Mouse (Mus musculus) gastrocnemius, postnatal 25 days (tissue): ENCODE measurements around the gene Yif1b. TPM values are rescaled to one million over a fixed set of nuclear protein-coding genes. Genes with fewer than 3 reads are reported as not detected.
"Not testable (repeated sequence)": the region's sequence is repeated elsewhere in the genome, so short reads cannot be mapped to it uniquely, and the experiment has no call there.

ENCODE experiments used
- DNase-seq: peaks from one replicate; pipeline ENCODE4 v3.0.0; 2022
- total RNA-seq, 2 experiments: library from RNA; stranded (reverse); gene quantifications; 1 replicate in 1 of 2; 2 replicates in 1 of 2; pipeline ENCODE4 v1.2.3; 2021

The Yif1b gene
- total RNA-seq, 2 experiments from 2014 or later: 44.8 to 47.6 TPM

DNA sequence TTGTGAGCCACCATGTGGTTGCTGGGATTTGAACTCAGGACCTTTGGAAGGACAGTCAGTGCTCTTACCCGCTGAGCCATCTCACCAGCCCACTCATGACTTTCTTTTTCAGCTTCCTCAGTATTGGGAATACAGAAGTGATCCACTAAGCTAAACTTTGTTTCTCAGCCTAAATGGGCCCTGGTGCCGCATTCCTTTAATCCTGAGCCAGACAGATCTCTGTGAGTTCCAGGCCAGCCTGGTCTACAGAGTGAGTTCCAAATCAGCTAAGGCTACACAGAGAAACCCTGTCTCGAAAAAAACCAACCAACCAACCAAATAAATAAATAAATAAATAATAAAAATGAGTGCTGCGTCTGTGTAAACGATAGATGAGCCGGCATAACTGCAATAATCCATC lies 533 bp upstream of the Yif1b start:
- DNase-seq: not testable (repeated sequence)

DNA sequence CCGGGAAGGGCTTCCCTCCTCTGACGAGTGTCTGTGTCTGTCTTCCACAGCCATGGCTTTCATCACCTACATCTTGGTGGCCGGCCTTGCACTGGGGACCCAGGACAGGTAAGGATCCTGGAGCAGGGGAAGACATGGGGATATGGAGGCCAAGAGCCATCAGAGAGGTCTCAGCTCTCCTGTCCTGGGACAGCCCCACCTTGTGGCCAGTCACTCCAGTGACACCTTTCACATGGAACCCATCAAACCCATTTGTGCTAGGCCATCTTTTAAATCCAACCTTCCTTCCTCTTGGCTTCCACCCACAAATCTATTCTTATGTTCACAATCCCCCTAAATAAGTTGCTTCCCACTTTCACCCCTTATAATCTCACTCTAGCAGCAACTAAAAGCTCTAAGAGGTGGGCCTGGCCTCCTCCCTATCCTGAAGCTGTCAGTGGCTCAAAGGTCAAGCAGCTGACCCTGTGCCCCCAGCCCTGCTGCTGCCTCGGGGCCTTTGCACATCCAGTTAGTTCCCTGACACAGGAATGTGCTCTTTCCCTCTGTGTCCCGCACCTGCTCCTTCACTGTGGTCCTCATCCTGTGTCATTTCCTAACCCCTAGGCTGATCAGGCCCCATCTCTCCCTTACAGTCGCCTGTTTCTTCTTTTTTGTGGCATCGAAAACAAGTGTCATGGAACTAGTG lies 6.7 kb downstream of the Yif1b start:
- no peak for DNase-seq

DNA sequence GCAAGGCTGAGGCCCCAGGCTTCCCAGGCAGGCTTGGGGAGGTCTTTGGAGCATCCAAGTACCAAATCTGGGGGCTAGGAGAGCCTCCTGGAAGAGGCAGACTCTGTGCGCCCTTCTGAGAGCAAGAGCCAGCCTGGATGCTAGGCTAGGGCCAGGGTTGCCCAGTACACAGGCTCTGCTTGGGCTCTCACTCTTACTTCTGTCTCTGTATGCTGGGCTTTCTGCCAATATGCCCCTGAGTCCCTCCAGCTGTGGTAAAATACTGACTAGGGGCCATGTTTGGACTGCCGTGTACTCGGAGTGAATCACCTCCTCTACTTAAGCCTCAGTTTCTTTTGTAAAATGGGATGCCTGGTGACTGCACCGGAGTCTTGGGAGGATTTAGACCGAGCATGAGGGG lies 7.9 kb downstream of the Yif1b start:
- DNase-seq: no peak

DNA sequence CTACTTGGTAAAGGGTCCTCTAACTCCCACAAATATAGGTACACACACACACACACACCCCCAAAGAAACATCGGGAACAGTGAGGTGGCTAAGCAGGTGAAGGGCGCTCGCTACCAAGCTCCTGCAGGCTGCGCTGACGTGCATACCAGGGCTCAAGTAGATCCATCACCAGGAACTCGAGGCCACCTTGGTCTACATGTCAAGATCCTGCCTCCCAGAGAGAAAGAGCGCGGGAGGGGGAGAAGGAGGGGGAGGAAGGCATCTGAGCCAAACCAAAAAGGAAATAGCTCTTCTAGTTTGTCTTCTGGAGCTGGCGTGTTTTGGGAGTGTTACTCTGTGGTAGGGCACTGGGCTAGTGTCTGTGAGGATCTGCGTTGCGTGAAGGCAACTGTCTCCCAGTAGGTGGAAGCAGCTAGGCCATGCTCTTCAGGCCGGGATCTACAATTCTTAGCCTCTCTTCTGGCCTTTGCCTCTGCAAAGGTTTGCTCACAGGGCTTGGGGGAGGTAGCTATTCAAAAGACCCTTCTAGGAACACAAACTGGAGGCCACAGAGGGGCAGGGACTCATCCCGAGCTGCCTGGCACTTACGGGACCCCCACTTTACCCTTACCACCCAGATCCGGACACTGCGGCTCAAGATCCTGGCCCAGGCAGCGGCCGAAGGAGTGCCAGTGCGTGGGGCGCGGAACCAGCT lies 8.6 kb downstream of the Yif1b start:
- DNase-seq: no peak

DNA sequence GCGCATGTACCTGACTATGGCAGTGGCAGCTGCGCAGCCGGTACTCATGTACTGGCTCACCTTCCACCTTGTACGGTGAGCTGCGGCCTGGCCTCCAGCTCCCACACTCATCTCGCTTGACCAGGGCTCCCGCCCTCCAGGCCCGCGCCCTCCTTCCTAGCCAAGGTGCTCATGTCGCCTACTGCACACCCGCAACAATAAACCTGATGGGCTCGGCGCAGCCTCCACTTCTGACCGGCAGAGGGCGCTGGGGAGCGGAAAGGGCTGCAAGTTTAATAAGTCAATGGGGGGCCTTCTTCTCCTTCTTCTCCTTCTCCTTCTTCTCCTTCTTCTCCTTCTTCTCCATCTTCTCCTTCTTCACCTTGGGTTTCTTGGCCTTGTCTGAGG lies 9.2 kb downstream of the Yif1b start:
- DNase-seq: peak; percentile 62

DNA sequence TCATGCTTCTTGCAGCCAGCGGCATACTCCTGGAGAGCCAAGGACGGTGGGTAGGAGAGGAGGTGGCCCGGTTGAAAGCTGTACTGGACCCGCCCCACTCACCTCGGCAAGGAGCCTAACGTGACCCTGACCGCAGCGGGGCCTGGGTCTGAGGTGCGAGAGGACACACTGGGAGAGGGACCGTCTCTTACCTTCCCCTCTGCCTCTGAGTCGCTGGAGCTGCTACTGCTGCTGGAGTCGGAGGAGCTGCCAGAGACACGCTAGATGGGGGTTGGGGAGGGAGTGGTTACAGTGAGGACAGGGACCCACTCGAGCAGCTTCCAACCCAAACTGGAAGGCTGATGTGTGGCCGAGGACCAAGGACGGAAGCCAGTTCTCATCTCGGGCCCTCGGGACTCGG lies 9.6 kb downstream of the Yif1b start:
- DNase-seq: no peak

DNA sequence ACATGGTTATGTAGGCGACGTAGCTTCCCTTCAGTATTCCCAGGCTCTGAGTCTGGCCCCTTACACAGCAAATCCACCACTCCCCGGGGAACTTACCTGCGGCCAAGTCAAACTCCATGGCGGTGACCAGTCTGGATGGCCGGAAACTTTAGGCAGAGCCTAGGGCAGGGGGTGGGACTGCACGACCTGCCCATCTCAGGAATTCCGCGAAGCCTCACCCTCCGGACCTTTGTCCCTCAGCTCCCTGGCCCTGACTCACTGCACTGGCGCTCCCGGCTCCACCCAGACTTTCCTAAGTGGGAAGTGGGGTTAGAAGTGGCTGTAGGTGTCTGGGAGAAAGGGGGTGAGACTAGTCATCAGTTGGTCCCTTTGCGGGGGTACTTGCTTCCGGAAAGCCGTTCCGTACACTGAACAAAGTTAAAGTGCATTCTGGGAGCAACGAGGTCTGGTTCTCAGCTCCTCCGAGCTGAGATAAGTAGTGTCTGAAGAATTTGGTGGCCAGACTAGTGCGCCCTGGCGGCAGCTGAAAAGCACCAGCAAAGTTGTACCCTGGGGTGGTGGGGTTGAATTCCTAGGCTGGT lies 10.2 kb downstream of the Yif1b start, which contains the start of gene 2200002D01Rik:
2200002D01Rik (minus strand) TSS at position 206 of the 581 bp plus-strand sequence.
- DNase-seq: no peak

DNA sequence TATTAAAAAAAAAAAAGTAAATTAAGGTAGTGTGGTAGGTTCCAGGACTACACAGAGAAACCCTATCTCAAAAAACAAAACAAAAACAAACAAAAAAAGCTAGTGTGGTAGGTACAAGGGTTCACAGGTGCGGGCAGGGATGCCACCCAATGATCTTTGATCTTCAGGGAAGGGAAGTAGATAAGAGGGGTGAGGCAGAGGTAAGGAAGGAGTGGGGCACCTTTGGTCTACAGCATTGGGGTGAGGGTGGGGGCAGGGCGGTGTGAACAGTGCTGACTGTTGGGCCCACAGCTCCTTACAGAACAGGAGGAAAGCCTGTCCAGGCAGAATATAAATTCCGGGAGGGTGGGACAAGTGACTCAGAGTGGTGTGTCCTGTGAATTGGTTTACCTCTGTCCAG lies 13.0 kb downstream of the Yif1b start:
- no peak for DNase-seq

DNA sequence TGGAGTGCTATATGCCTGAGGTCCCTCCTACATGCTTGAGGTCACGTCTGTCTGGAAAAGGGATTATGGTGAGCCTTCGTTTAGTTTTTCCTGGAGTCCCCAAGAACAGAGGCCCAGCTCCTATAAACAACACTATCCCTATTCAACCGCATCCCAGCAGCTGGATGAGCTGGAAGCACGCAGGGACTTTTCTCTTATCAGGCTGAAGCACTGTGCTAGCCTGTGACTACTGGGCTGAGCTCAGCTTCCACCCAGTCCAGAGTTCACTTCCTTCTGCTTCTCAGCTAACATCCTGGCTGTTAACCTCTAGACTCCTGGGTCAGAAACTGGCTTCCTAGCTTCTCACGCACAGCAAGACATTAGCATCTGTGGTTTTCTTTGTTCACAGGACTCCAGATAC lies 15.7 kb downstream of the Yif1b start:
- DNase-seq: no peak

DNA sequence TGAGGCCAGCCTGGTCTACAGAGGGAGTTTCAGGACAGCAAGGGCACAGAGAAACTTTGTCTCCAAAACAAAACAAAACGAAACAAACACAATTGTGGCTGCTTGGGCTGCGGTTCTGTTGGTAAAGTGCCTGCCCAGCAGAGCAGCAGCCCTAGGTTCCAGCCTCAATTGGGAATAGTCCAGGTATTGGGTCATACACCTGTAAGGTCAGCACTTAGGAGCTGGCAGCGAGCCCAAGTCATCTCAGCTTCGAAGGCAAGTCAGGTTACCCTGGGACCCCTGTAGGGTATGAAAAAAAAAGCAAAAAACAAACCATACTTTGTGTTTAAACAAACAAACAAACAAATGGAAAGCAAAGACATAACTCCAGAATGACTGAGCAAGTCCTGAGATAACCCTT lies 17.7 kb downstream of the Yif1b start:
- DNase-seq: no peak

DNA sequence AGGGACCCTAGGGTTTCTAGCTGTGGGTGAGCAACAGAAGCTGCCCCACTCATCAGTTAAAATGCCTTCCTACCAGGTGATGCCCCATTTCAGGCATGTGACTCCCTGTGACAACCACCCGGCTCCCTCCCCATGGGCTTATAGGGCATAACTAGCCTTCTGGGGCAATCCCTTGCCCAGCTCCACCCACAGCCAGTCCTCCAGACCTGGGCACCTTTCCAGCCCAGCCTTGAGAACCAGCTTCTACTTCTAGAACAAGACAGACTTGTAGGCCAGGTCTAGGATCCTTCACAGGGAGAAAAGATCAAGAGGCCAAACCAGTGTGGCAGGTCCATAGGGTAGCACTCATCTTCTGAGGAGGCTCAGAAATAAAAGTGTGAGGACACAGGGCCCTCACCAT lies 19.2 kb downstream of the Yif1b start:
- no peak for DNase-seq

DNA sequence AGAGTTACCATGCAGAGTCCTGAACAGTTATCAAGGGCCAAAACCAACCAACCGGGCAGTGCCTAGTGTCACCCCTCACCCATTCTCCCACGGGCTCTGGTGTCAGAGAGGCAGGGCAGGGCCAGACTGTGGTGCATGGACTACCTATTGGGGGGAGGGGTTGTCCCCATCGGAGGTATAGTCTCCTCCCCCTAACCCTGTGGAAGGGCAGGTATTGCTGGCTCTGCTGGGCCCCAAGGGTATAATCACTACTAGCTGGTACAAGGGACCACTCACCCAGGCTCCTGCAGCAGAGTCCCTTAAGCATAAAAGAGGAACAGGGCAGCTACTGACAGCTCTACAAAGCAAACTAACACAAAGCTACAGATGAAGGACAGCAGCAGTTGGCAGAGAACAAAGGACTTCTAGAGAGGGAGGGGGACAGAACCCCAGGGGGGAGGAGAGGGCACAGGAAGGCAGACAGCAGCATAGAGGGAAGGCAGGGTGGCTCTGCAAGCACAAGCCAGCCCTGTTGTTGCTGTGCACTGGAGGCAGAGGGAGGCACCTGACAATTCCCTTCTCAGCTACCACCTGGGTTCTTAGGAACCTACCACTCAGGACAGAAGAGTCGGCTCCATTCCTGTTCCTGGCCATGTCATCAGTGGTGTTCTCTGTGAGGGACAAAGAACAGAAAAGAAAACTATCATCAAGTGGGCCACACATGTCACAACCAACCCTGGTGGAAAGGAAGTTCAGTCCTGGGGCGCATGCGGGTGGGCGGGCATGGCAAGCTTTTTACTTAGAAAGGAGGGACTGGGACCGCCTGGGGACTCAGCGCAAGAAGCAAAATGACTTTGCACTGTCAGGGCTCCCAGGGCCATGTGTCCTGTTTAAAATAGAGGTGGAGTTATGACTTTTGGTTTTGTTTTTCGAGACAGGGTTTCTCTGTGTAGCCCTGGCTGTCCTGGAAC lies 21.9 kb downstream of the Yif1b start:
- DNase-seq: no peak

DNA sequence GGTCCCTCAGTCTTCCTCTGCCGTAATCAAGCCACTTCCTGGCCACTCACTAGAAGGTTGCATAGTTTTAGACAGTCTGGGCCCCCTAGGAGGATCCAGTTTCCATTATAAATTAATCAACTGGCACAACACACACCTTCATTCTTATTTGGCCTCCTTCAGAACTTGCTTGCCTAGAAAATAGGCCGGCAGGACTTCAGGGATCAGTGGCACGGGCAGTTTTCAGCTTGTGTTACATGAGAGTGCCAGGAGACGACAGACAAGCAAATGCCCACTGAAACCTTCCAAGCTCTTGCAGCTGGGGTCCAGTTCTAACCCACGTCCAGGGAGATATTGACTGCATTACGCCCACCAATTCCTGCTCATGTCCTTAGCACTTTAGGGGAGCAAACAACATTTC lies 24.0 kb downstream of the Yif1b start:
- no peak for DNase-seq

DNA sequence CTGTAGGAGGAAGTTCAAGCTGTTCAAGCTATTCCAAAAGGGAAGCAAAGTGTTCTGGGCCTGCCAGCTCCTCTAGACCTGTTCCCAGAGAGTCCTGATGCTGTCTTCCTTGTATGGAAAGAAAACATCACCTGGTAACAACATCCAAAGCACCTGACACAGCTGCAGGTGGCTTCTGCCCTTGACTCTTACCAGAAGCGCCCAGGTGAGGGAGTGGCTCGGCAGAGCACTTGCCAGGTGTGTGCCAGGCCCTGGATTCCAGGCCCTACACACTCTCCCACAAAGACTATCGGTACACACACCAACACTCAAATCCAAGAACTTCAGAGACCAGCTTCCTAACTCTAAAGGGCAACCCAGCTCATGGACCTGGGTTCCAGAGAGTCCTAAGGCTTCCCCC lies 25.7 kb downstream of the Yif1b start:
- DNase-seq: no peak

DNA sequence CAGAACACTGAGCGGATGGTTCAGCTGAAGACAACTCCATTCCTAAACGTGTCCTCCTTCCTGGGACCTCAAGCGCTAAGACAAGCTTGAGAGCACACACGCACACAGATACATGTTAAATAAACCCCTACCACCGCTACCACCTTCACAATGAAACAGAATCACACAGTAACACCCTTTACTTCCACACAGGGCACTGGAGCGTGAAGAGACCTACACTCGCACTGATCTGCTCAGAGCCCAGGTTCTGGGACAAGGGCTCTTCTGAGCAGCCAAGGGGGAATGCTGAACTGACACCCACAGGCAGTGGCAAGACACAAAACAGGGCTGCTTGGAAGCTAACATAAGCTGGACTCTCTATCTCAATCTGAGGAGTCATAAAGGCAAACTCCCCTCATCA lies 27.5 kb downstream of the Yif1b start:
- DNase-seq: no peak

DNA sequence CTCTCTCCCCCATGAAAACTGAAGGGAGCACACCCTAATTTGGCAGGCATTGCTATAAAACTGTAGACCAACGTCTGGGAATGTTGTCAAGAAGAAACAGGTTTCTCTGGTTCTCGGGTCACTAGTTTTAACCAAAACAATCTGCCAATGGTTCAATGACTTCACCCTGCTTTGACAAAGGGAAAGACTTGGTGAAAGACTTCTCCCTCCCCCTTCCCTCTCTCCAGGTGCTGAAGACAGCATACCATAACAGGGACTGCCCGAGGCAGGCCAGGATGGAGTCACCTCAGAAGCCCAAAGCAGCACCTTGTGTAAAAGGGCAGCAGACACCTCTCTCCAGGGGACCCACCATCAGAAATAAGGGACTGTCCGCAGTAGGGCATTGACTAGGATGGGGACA lies 28.8 kb downstream of the Yif1b start:
- no peak for DNase-seq

DNA sequence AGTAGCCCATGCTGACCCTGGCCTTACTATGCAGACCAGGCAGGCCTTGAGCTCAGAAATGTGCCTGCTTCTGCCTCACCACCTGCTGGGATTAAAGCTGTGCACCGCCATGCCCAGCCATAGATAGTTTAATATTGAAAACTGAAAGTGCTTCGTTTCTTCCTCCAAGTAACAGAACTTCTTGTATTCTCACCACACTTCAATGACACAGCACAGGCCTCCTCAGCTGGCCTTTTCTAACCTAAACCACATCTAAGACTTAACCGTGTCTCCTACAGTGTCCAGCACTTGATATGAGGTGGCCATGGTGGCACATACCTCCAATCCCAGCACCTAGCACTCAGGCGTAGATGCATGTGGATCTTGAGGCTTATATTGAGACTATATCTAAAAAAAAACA lies 32.3 kb downstream of the Yif1b start:
- no peak for DNase-seq

DNA sequence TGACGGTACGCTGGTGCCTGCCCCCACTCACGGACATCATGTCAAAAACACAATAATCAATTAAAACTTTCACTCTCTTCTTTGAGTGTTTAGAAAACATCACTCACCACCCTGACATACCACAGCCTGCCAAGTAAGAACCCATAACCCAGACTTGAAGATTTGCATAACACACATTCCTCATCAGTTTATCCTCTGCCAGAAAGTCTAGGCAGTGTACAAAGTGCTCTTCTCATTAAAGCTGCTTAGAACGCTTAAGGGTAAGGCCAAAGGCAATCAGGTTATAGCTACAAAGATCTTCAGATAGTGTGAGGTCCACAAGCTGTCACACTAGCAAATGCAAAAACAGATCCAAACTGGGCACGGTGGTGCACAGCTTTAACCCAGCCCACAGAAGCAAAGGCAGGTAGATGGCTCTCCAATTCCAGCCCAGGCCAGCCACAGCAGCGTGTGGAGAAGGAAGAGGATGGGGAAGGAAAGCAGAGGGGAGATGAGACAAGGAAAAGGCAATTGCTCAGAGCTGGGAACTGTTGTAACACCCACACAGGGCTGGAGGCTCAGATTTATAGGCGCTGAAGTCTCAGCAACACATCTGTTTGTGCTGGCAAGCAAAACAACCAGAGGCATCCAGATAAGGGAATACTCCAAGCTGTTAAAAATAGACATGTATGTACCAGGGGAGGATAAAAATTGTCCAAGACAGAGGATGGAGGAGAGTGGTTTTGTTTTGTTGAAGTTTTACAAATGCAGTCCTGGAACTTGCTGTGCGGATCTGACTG lies 33.7 kb downstream of the Yif1b start:
- no peak for DNase-seq

DNA sequence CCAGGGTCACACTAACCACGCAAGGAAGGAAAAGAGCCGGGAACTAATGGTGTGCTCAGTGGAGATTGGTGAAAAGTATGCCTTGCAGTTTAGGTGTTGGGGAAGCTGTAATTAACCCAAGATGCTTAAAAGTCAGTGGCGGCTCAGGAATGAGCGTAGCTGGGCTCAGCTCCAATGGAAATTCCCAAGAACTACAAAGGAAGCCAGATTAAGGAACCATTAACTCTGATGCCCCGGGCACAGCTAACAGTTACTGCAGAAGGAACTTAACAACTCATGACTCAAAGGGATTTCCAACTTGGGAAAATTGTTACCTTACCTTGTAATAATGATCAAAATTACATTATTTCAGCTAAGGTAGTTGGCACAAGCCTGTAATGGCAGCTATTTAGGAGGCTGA lies 38.6 kb downstream of the Yif1b start:
- no peak for DNase-seq

DNA sequence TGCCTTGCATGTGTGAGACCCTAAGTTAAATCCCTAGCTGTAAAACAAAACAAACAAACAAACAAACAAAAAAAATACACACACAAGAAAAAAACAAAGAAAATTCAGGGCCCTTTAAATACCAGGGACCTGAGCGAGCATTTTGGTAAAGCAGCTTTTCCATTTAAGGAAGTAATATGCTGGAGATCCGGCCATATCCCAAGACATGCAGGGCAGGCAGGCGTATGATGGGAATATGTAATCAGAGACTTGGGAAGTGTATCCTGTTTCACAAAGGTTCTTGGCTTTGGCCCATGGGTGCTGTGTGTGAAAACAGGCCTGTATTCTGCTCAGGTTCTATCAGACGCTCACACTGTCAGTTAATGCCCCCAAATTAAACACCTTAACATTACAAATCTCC lies 39.4 kb downstream of the Yif1b start:
- DNase-seq: no peak

DNA sequence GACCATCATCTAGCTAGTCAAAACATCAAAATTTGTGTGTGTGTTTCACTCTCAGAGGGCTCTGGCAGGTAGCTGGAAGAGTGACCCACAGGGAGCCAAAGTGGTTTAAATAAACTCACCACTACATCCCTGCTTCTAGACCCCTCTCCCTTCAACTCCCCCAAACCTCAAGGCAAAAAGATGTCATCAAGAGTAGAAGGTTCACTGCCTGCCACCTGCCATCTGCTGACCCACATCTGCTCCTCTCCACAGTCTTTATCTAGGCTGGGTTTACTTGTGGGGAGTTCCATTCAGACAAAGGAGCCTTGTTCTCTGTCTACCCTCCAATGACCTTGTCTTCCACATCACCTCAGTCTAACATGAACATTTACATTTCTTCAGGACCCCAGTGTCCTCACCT lies 41.1 kb downstream of the Yif1b start:
- DNase-seq: no peak

DNA sequence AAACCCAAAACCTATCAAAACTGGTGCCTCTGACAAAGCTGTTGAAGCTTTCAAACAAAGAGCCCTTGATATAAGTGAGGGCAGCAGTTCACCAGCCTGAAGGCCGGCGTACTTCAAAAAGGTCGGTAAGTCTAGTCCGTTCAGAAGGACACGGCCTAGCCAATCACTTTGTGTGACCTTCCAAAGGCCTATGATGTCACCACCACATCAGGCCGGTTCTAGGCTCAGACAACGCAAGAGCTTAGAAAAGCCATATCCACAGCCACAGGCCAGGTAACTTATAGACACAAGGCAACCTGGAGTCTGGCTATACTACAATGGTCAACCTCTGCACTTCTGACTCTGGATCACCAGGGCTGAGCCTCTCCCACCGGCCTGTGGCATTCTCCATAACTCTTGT lies 41.8 kb downstream of the Yif1b start:
- no peak for DNase-seq
